Mouse (Mus musculus) retina, adult 2 months (tissue): ENCODE data around the gene Ralgps1.

ENCODE experiments used
- DNase-seq: peaks from one replicate; pipeline ENCODE4 v3.0.0-alpha.2; 2012; ENCODE audit warnings: low read depth, low spot score

The Ralgps1 gene

DNA sequence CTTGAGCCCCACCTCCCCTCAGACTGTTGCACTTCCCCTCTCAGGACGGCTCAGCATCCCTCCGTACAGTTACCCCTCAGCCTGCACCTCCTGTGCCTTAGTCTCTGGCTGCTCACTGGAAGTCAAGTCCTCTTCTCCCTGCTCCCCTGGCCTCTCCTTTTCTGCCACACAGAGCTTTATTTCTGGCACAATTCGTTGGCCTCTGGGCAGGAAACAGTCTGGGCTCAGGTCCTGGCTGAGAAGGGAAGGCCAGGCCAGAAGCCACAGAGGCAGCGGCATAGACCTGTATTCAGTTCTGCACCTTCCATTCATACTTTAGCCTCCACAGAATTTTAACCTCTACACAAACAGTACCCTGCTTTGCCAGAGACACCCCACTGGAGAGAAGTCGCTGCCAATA is 124.4 kb downstream of the Ralgps1 start:
- DNase-seq = no peak

- DNase-seq = no peak
Observed at GRCm38 (mm10) chr2:33245350-33245749, 125.9 kb downstream of the Ralgps1 start.

GRCm38 (mm10) chr2:33244880-33245279 is 126.4 kb downstream of the Ralgps1 start:
- no peak for DNase-seq

DNA sequence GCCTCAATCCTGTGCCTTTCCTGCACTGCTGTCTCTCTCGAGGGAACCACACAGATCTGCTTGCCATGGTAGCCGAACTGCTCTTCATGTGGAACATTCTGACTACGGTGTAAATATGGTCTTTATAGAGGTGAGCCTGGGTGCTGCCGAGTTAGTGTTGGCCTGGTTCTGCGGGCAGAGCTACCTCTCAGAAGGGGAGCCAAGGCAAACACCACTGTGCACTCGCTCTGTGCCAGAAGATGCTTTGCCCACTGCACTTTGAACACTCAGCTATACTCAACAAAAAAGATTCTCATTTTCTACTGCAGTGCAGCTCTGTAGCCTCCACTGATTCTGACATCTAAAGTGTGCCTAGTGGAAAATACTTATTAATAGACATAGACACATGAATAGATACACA is 133.7 kb downstream of the Ralgps1 start:
- DNase-seq = no peak

DNA sequence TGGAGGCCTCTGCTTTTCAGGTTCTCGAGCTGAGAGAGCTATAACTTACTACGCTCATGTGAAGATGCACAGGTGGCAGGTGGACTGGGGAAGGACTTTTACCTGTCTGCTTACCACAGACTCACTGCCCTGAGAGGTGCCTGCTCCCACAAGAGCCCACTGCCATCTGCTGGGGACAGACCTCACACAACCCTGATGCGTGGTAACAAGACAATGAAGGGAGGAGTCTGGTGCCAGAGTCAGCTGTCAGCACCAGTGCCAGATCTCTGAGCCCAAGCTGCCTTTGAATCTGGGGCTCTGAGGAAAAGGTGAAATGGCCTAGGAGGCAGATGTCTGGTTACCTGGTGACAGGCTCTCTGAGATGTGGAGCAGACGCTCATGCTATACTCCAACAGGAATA is 136.4 kb downstream of the Ralgps1 start:
- DNase-seq = no peak

DNA sequence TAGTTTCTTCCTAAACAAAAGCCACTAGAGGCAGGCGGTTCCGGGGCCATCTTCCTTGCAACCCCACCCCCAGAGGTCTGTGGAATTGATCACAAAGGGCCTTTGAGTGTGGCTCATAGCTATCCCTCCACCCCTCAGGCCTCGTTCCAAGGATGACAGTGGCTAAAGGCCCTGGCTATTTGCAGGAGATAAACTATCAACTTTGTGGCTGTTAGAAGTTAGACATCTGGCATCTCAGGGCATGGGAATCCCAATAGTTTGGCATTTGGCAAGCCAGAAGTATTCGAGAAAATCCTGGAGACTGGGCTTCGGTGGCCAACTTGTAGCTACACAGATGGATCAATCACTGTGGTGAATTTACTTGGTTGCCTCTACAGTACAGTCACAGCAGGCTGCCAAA is 137.4 kb downstream of the Ralgps1 start:
- no peak for DNase-seq

GRCm38 (mm10) chr2:33232782-33233570 is 138.3 kb downstream of the Ralgps1 start:
- DNase-seq = no peak

DNA sequence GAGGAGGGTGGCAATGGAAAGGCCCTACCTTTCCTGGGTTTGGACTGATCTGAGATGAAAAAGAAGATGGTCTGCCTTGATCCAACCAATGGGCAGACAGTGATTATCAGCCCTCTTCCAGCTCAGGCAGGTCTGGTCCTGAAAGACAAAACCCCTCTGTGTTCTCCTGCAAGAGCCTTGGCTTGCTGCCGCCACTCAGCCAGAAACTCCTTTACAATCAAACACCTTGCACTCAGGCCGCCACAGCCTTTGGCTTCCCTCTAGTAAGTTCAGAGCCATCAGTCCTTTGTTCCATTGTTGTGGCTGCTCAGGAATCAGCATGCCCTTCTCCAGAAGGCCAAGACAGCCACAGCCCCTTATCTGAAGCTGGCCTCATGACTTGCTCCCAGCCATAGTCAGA is 139.5 kb downstream of the Ralgps1 start:
- DNase-seq = no peak

GRCm38 (mm10) chr2:33230701-33231100 is 140.6 kb downstream of the Ralgps1 start:
- no peak for DNase-seq

GRCm38 (mm10) chr2:33228551-33228950 is 142.7 kb downstream of the Ralgps1 start:
- no peak for DNase-seq

DNA sequence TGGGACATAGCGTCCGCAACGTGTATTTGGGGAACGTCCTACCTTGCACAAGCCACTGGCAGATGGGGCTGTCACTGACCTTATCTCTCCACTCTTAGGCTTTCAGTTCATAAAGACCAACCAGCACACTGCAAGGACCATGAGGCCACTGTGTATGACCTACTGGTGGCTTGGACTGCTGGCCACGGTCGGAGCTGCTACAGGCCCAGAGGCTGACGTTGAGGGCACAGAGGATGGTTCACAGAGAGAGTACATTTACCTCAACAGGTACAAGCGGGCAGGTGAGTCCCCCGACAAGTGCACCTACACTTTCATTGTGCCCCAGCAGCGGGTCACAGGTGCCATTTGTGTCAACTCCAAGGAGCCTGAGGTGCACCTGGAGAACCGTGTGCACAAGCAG is 143.2 kb downstream of the Ralgps1 start:
- DNase-seq = no peak

DNA sequence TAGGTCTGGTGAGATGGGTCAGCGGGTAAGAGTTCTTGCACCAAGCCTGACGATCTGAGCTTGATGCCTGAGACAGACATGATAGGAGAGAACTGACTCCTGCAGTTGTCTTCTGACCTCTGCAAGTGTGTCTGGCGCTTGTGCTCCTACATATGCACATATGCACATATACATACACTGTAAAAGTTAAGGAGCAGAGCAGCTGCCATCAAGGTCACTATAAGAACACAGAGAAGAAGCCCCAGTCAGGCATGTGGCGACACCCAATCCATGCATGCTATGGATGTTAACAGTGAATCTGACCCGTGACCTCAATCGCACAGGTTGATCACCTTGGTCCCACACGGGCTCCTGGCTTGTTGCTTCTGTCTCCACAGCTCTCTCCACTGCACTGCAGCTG is 145.4 kb downstream of the Ralgps1 start:
- no peak for DNase-seq

DNA sequence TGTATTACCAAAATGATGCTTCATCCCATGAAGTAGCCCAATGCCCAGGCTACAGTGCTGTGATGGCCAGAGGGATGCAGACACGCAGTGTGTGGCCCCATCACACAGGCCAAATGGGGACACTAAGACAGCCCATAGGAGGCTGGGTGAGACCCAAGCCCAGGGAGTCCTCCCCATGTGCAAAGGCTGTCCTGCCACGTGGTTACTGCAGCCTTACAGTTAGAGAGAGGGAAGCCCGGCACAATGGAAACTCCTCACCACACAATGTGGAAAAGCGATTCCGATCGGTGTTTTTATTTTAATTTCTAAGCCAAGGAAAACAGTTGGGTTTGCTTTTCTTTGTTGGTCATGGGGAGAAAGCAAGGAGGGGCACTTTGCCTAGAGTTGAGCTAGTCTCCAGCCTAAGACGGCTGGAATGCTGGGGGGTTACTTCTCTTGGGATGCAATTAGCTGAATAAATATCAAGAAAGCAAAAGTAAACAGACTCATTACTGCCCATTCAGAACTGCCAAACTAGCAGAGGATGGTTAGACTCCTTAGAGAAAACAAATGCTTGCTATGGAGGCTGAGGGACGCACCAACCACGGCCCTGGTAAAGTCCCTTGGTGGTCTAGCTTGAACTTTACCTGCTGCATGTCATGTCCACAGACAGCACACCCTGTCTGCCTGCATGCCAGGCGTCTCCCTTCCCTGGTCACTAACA is 147.5 kb downstream of the Ralgps1 start:
- no peak for DNase-seq

DNA sequence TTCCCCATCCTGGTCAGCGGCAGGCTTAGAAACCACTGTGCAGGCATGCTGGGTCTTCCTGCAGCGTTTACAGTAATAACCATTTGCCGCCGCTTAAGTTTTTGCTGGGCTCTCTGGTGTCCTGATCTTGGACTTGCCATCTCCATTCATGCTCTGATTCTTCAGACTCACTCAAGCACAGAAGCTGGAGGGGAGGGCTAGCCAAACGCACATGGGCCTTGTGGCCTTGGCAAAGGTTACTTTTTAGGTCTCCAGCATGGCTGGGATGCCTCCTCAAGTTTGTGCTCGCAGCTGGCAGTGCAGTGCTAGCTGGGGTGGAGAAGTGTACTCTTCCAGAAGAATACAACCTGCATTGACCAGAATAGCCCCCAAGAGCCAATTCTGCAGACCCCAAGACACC is 148.8 kb downstream of the Ralgps1 start:
- DNase-seq = no peak

DNA sequence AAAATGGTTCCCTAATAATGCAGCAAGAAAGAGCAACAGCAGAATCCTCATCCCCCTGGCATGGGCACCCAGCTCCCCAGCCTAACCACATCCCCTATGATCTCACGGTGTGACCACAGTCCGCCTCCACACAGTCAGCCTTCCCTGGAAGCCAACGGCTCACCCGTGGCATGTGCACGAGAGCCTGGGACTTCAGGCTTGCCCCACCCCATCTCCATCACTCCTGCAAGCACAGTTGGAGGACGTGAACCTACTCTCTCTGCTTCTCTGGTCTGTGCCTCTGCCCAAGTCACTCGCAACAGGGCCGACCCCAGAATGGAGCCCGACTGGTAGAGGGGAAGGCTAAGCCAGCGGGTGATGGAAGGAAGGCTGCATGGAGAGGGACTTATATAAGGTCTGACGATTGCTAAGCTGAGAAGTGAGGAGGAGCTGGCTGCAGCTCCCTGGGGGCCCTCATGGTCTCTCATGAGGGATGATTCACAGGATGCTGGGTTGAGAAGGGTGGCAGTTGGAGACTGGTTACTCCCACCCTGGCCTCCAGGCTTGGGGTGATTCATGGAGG is 149.9 kb downstream of the Ralgps1 start:
- no peak for DNase-seq

DNA sequence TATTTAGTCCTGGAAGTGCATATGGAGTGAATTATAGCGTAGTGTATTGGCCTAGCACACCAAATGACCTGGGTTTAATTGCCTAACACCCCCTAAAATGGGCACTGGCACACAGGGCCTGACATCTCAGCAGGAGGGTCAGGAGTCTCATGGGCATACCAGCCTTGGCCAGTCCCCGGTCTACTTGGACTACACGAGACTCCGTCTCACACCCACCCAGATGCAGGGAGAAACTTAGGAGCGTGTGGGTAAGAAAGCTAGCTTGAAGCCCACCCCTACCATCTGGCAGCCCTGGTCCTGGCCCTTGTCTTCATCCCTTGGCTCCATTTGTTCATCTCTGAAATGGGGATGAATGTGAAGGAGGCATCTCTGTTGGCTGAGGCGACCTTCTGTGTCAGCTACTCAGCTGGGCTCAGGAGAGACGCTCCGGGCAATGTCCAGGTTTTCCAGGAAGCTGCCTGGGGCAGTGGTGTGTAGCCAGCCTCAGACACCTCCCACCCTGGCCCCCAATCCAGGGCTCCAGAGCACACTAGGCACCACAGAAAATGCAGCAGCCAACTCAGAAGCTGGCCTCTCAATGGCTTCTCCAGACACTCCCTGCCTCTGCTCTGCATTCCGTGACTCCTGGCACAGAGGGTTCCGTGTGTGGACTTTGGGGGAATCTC is 150.5 kb downstream of the Ralgps1 start:
- no peak for DNase-seq

DNA sequence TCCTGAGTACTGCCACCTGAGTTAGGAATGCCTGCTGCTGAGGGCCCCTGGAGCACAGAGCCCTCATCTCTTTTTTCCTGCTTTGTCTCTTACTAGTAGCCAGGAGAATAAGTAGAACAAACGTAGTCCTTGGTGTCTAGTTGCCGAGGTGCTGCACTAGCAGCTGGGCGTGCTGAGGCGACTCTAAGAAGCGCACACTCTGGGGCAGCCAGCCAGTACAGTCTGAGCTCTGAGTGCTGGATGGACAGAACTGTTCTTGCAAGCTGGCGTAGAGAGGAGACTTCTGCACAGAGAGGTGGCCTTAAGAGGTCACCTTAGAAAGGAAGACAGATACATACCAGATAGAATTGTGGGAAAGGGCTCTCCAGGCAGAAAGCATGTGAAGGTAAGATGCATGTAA is 151.0 kb downstream of the Ralgps1 start:
- DNase-seq = no peak

GRCm38 (mm10) chr2:33219637-33220036 is 151.6 kb downstream of the Ralgps1 start:
- DNase-seq = no peak

DNA sequence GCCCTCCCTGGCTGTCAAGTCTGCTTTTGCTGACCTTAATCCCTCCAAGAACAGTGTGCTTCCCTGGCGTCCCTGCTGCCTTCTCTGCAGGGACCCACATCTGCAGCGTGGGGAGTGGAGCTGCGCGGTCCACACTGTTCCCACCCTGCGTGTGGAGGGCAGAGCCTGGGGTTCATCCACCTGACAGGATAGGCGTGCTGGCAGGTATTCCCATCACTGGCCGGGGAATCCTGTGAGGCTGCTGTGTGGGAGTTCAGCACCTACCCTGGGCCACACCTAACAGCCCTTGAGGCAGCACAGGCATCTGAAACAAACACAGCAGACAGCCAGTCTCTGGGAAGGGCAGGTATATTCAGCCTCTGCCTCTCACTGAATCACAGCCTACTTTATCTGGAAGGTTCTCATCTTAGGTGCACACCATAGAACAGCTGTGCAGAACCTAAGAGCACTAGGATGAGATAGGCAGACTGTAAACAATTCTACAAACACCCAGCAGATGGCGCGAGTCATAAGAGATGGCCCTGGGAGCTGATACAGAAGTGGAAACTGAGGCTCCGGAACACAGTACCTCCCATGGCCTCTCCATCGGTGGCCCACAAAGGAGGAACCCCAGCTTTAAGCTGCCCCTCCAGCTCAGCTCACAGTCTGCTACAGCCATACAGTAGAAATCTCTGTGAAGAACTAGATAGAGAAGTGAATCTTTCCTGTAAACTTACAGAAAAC is 152.2 kb downstream of the Ralgps1 start:
- DNase-seq = no peak

DNA sequence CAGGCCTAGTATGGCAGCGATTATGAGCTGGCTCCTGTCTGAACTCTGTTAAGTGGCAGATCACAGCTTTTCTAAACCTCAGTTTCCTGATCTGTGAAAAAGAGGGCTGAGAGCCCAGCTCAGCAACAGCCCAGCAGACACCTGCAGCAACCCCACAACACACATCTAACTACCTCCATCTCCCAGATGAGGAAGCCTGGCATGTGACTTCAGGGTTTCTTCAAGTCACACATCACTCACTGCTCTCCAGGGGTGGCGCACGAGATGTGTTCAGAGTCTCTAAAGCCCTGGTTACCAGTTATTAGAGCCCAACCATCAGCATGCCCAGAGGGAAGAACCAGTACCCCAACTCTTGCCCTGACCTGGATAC is 153.9 kb downstream of the Ralgps1 start:
- no peak for DNase-seq

DNA sequence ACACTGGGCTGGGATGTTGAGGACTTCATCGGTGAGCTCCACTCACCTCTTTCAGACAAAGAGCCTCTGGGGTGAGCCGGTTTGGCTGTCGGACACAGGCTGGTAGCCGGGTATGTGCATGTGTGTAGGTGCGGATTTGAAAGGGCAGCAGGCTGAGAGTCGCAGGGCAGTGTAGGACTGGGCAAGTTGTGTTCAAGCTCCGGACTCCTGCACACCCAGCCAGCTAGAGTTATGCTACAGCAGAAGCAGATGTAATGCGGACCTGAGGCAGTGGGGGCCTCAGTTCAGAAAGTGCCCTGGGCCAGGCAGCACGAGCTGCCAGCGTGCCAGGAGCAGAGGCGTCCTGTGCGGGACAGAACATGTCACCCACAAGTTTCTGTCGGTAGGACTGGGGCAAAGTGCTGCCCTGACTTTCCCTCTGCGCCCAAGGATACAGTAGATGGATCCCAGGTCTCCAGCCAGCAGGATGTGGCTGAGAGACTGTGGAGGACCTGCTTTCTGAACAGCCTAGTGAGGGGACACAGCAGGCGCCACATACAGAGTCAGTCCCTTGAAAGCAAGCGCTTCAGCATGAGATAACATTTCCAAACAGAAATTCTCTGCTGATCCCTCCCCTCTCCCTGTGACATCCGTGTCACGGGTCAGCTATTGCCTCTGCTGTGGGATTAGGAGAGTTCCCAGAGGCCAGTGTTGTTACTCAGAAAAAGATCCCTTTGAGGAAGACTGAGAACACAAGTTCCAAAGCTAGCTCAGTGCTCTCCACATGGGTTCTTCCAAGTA is 154.5 kb downstream of the Ralgps1 start:
- DNase-seq = no peak
